Mouse (Mus musculus): ENCODE results near the gene AI661453.

DNA sequence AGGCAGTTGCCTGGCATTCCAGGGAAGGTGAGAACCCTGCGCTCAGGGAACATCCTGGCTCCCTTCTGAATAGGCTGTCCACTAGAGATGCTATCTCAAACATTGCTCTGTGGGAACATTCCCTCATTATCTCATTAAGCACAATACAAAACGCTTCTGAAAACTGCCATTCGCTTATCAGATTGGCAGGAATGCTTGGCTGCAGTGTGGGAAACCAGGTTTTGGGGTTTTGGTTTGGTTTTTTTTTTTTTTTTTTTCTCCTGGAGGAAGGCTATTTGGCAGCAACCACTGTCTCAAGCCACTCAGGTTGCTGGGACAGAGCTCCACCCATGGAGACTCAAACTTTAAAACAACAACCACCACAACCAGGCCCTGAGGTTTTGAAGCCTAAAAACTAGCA, 43.5 kb downstream of the AI661453 start:
- no peak for TF ChIP-seq POLR2A (IDR thresholded peaks at IDR 0.05; ENCODE audit: borderline replicate concordance, low read depth, low read length)
- TF ChIP-seq CTCF (IDR thresholded peaks at IDR 0.05; ENCODE audit: low read depth, low read length), result no peak

Data from bone marrow macrophage, adult 2 months (primary cell).